ENCODE assay signal across 8 mouse cellular contexts in the genomic region with DNA sequence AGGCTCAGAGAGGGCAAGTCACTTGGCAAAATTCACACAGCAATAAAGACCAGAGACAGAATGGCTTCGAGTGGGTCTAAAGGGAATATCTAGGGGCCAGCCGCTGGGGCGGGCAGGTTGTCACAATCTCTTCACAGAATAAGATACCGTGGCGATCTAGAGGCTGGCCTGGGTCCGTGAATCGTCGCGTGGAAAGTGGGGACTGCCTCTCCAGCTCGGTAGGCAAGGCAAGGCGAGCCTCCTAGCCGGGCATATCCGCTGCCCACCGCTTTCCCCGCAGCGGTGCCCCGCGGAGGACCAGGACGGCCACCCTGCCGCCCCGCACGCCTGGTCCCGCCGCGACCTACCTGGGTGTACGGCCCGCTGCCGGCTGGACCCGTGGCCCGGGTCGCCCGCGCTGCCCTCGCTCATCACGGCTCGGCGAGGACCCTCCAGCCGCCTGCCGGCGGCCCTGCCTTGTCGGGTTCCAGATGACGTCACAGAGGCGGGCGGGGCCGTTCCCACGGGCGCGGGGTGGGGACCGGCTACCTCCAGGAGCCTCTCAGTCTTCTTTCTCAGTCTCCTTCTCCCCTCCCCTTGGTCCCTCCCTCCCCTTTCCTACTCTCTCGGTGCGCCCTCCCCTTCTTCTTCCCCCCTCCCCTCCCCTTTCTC. TPM values are rescaled to one million over a fixed set of nuclear protein-coding genes. Genes with fewer than 3 reads are reported as not detected.
DNase-seq lines count a peak whose midpoint lies in the region; ATAC-seq lines count a peak whose summit lies in the region.

Gene Tmc7 (minus strand): TSS at position 480 of the 651 bp plus-strand sequence.

- peak within 1 kb of the TSS; percentile 61 for H3K9ac ChIP-seq in intestine, embryonic 14.5 days (ENCODE audit: low read length)
- H3K9ac ChIP-seq in limb, embryonic 12.5 days (replicated peaks): peak within 1 kb of the TSS; percentile 74
- peak within 1 kb of the TSS; percentile 83 for H3K9ac ChIP-seq in midbrain, embryonic 15.5 days
- peak within 1 kb of the TSS; percentile 63 for H3K9ac ChIP-seq in stomach, embryonic 14.5 days (replicated peaks; ENCODE audit: low read depth, low read length)

- peaks cover 5% of the 10 kb centered on the region; the same call in 1 of the 2 replicates for H3K9me3 ChIP-seq in erythroblast, embryonic 14.5 days (ENCODE audit: control insufficient read depth, low read length)
- no peaks in the 10 kb centered on the region for H3K9me3 ChIP-seq in intestine, embryonic 14.5 days (ENCODE audit: control insufficient read depth, low read length)
- H3K9me3 ChIP-seq in limb, embryonic 12.5 days: peaks cover 12% of the 10 kb centered on the region; the same call in 1 of the 2 replicates
- no peaks in the 10 kb centered on the region for H3K9me3 ChIP-seq in midbrain, embryonic 15.5 days
- 0 out of 2 replicates have a peak, but pooled peaks cover 3% of the 10 kb centered on the region for H3K9me3 ChIP-seq in stomach, embryonic 14.5 days (ENCODE audit: control insufficient read depth, low read depth, low read length)

- peak; percentile 85 for DNase-seq in embryo, embryonic 10.5 days (ENCODE audit: low spot score)
- DNase-seq in gastrocnemius, postnatal 14 days: peak; percentile 65
- DNase-seq in intestine, embryonic 14.5 days (ENCODE audit: low spot score): peak; percentile 93

- WGBS in intestine, embryonic 14.5 days: under 1% methylated on average over 50 of the region's 51 CpGs
- WGBS in limb, embryonic 12.5 days: under 1% methylated on average over 48 of the region's 51 CpGs
- under 1% methylated on average over 50 of the region's 51 CpGs for WGBS in midbrain, embryonic 15.5 days
- WGBS in stomach, embryonic 14.5 days: under 1% methylated on average over 48 of the region's 51 CpGs

- ATAC-seq in erythroblast, adult 5-6 weeks (replicated peaks; ENCODE audit: low FRiP score, poor library complexity, severe bottlenecking): no peak
- ATAC-seq in intestine, embryonic 14.5 days (replicated peaks; ENCODE audit: low FRiP score, low TSS enrichment, low read depth): peak; percentile 85
- peak; percentile 77 for ATAC-seq in limb, embryonic 12.5 days (ENCODE audit: insufficient number of reproducible peaks, insufficient read depth, low FRiP score, low TSS enrichment, low read depth)
- peak; percentile 89 for ATAC-seq in midbrain, embryonic 15.5 days (replicated peaks)
- ATAC-seq in stomach, embryonic 14.5 days (ENCODE audit: insufficient number of reproducible peaks, insufficient read depth, low FRiP score, low read depth): peak; percentile 72

- intact Hi-C loops in gastrocnemius, postnatal 14 days (cut with DNase I; ENCODE audit: low total_unique reads): no loop called here

- H3K27me3 ChIP-seq in erythroblast, embryonic 14.5 days (ENCODE audit: control insufficient read depth): peaks cover 23% of the 10 kb centered on the region
- H3K27me3 ChIP-seq in intestine, embryonic 14.5 days (replicated peaks; ENCODE audit: control insufficient read depth, insufficient read depth, low read length): no peaks in the 10 kb centered on the region
- H3K27me3 ChIP-seq in limb, embryonic 12.5 days: 0 out of 2 replicates have a peak, but pooled peaks cover 6% of the 10 kb centered on the region
- H3K27me3 ChIP-seq in midbrain, embryonic 15.5 days (replicated peaks): no peaks in the 10 kb centered on the region
- H3K27me3 ChIP-seq in stomach, embryonic 14.5 days (ENCODE audit: control insufficient read depth, insufficient read depth, low read length): no peaks in the 10 kb centered on the region

- peak within 1 kb of the TSS; percentile 51 for H3K4me3 ChIP-seq in erythroblast, embryonic 14.5 days (replicated peaks)
- peak within 1 kb of the TSS; percentile 50 for H3K4me3 ChIP-seq in intestine, embryonic 14.5 days (ENCODE audit: low read depth, low read length)
- peak within 1 kb of the TSS; percentile 67 for H3K4me3 ChIP-seq in limb, embryonic 12.5 days (replicated peaks)
- H3K4me3 ChIP-seq in midbrain, embryonic 15.5 days: peak within 1 kb of the TSS; percentile 75
- H3K4me3 ChIP-seq in stomach, embryonic 14.5 days (ENCODE audit: low read depth, low read length): peak within 1 kb of the TSS; percentile 64

- no peak within 1 kb of the TSS for H3K27ac ChIP-seq in intestine, embryonic 14.5 days (ENCODE audit: low read depth)
- no peak within 1 kb of the TSS for H3K27ac ChIP-seq in limb, embryonic 12.5 days
- H3K27ac ChIP-seq in midbrain, embryonic 15.5 days: peak within 1 kb of the TSS; percentile 58; the same call in 1 of the 2 replicates
- peak within 1 kb of the TSS; percentile 66 for H3K27ac ChIP-seq in stomach, embryonic 14.5 days (ENCODE audit: low read length)

- no peaks in the 10 kb centered on the region for H3K36me3 ChIP-seq in erythroblast, embryonic 14.5 days (ENCODE audit: control insufficient read depth)
- no peaks in the 10 kb centered on the region for H3K36me3 ChIP-seq in intestine, embryonic 14.5 days (ENCODE audit: control insufficient read depth, insufficient read depth, low read length)
- H3K36me3 ChIP-seq in limb, embryonic 12.5 days: no peaks in the 10 kb centered on the region
- H3K36me3 ChIP-seq in midbrain, embryonic 15.5 days (replicated peaks): no peaks in the 10 kb centered on the region
- no peaks in the 10 kb centered on the region for H3K36me3 ChIP-seq in stomach, embryonic 14.5 days (ENCODE audit: control insufficient read depth, insufficient read depth, low read length)

- H3K4me2 ChIP-seq in intestine, embryonic 14.5 days (ENCODE audit: low read length): peak within 1 kb of the TSS; percentile 89
- peak within 1 kb of the TSS; percentile 92 for H3K4me2 ChIP-seq in limb, embryonic 12.5 days
- H3K4me2 ChIP-seq in midbrain, embryonic 15.5 days: peak within 1 kb of the TSS; percentile 91
- H3K4me2 ChIP-seq in stomach, embryonic 14.5 days (replicated peaks; ENCODE audit: low read depth, low read length): peak within 1 kb of the TSS; percentile 88

- peaks cover 8% of the 10 kb centered on the region for H3K4me1 ChIP-seq in erythroblast, embryonic 14.5 days (ENCODE audit: control insufficient read depth)
- peaks cover 10% of the 10 kb centered on the region for H3K4me1 ChIP-seq in intestine, embryonic 14.5 days (replicated peaks; ENCODE audit: control insufficient read depth, insufficient read depth, low read length)
- peaks cover 8% of the 10 kb centered on the region for H3K4me1 ChIP-seq in limb, embryonic 12.5 days (replicated peaks)
- peaks cover 8% of the 10 kb centered on the region for H3K4me1 ChIP-seq in midbrain, embryonic 15.5 days
- H3K4me1 ChIP-seq in stomach, embryonic 14.5 days (ENCODE audit: control insufficient read depth, insufficient read depth, low read length): peaks cover 4% of the 10 kb centered on the region; the same call in 1 of the 2 replicates

RNA-seq across cellular contexts. Expression of gene Tmc7, which starts in this region (rescaled TPM):
- not detected in 2 replicates for polyA plus RNA-seq in erythroblast, embryonic 14.5 days (2012)
- not detected in 2 replicates for total RNA-seq in erythroblast, adult 5-6 weeks (2015; ENCODE audit: low replicate concordance)
- 0.14 TPM in 1 of 2 replicates, not detected in the other for total RNA-seq in erythroblast, adult 5-6 weeks (2017; ENCODE audit: low replicate concordance)
- total RNA-seq in gastrocnemius, postnatal 14 days (2021): 1 to 10 TPM; 7.8 to 8.7 TPM
- polyA plus RNA-seq in intestine, embryonic 14.5 days (2014; fragmentation: Nextera tagmentation; extraction: Ambion mirVana): 3.7 and 4.0 TPM in 2 replicates
- 4.0 and 4.8 TPM in 2 replicates for polyA plus RNA-seq in limb, embryonic 12.5 days (2016; fragmentation: Nextera tagmentation; extraction: Ambion mirVana)
- 6.3 and 7.2 TPM in 2 replicates for polyA plus RNA-seq in midbrain, embryonic 15.5 days (2015; fragmentation: Nextera tagmentation; extraction: Ambion mirVana)
- polyA plus RNA-seq in stomach, embryonic 14.5 days (2014; fragmentation: Nextera tagmentation; extraction: Ambion mirVana): 13.3 and 14.8 TPM in 2 replicates

Comparison
In these comparisons a context has a peak if more than half of its experiments do, and no peak if none do; other contexts are left out.
1. RNA of gene Tmc7 (total RNA-seq): 7.8 to 8.7 TPM in gastrocnemius, postnatal 14 days; 0.14 TPM in erythroblast, adult 5-6 weeks; every median in the first group is over 4 times any median in the second.
2. H3K27ac ChIP-seq: peak in midbrain, embryonic 15.5 days (single experiment) and stomach, embryonic 14.5 days (single experiment); none in intestine, embryonic 14.5 days (single experiment) and limb, embryonic 12.5 days (single experiment).
3. Peak in every context shown above with its lines, with median percentiles within 50 percentile points of each other: H3K4me3 ChIP-seq, DNase-seq, H3K4me2 ChIP-seq and H3K9ac ChIP-seq.